In genomic region chr12:105602581-105603210, GRCm38 (mm10) we compare ENCODE assay signal across 37 mouse cellular contexts. TPM values are rescaled to one million over a fixed set of nuclear protein-coding genes. Genes with fewer than 3 reads are reported as not detected.
DNase-seq lines count a peak whose midpoint lies in the region; ATAC-seq lines count a peak whose summit lies in the region.
"Had no signal": no experiment of that assay in that cellular context is flagged by ENCODE, and none has a peak within 500 bp of the region (broad histone marks: within the 10 kb centered on the region; RNA-seq: fewer than 3 reads in every experiment).

Gene Bdkrb1 (plus strand): TSS chr12:105603085.

- DNase-seq in hindbrain, embryonic 10.5 days (ENCODE audit: low spot score): no peak
- DNase-seq in urinary bladder, postnatal 25 days (ENCODE audit: low spot score): peak; percentile 6
- DNase-seq in urinary bladder, adult 18-20 months (ENCODE audit: low spot score in 2 of 2): no peak
- DNase-seq in fibroblast of lung, adult 2 months (ENCODE audit: low read depth): peak; percentile 98
- DNase-seq in layer of hippocampus, postnatal 10 days (ENCODE audit: low spot score in 2 of 2): no peak
- no peak for DNase-seq in thymus, adult 18-20 months
- DNase-seq: adrenal gland, postnatal 14 days; B cell, adult 2 months; cerebellum, adult 11 months; cerebellum, adult 9-10 months; cerebellum, postnatal 36 days; heart, adult 2 months; heart, postnatal 4 days; kidney, adult 9 months; kidney, postnatal 10 days; lung, embryonic 14.5 days; lung, postnatal 14 days; retina, postnatal 1 day; spleen, adult 18-20 months; thymus, postnatal 4 days had no signal

- no peaks in the 10 kb centered on the region; the same call in 1 of the 2 replicates for H3K27me3 ChIP-seq in hindbrain, embryonic 10.5 days (ENCODE audit: insufficient read depth, poor library complexity, severe bottlenecking)
- no peaks in the 10 kb centered on the region for H3K27me3 ChIP-seq in hindbrain, embryonic 13.5 days
- H3K27me3 ChIP-seq: forebrain, embryonic 15.5 days; limb, embryonic 12.5 days; liver, embryonic 15.5 days; neural tube, embryonic 15.5 days had no signal

- H3K9me3 ChIP-seq in hindbrain, embryonic 10.5 days: no peaks in the 10 kb centered on the region
- H3K9me3 ChIP-seq in hindbrain, embryonic 13.5 days: no peaks in the 10 kb centered on the region
- H3K9me3 ChIP-seq: forebrain, embryonic 15.5 days; heart, embryonic 12.5 days; limb, embryonic 12.5 days; liver, embryonic 15.5 days; midbrain, embryonic 12.5 days; neural tube, embryonic 15.5 days had no signal

- no peaks in the 10 kb centered on the region for H3K36me3 ChIP-seq in hindbrain, embryonic 10.5 days
- H3K36me3 ChIP-seq in hindbrain, embryonic 13.5 days: no peaks in the 10 kb centered on the region
- H3K36me3 ChIP-seq: forebrain, embryonic 15.5 days; heart, embryonic 12.5 days; limb, embryonic 12.5 days; liver, embryonic 15.5 days; midbrain, embryonic 12.5 days; neural tube, embryonic 15.5 days had no signal

- H3K9ac ChIP-seq in hindbrain, embryonic 13.5 days: no peak within 1 kb of the TSS
- H3K9ac ChIP-seq: forebrain, embryonic 15.5 days; heart, embryonic 12.5 days; limb, embryonic 12.5 days; liver, embryonic 15.5 days; lung, embryonic 14.5 days; midbrain, embryonic 12.5 days; neural tube, embryonic 15.5 days had no signal

- 86% methylated on average over 11 of the region's 11 CpGs for WGBS in hindbrain, embryonic 10.5 days
- WGBS in hindbrain, embryonic 13.5 days: 89% methylated on average over 11 of the region's 11 CpGs

- peak within 1 kb of the TSS; percentile 45; the same call in 1 of the 2 replicates for H3K27ac ChIP-seq in hindbrain, embryonic 10.5 days
- H3K27ac ChIP-seq in hindbrain, embryonic 13.5 days: no peak within 1 kb of the TSS
- H3K27ac ChIP-seq: forebrain, embryonic 15.5 days; heart, adult 2 months; left cerebral cortex, adult 2 months; limb, embryonic 12.5 days; liver, embryonic 15.5 days; midbrain, embryonic 12.5 days; neural tube, embryonic 15.5 days had no signal

- no peak for ATAC-seq in hindbrain, embryonic 13.5 days (ENCODE audit: low FRiP score)
- ATAC-seq: intestine, postnatal 0 days had no signal

- no peak within 1 kb of the TSS for H3K4me3 ChIP-seq in hindbrain, embryonic 10.5 days
- H3K4me3 ChIP-seq in hindbrain, embryonic 13.5 days: no peak within 1 kb of the TSS
- H3K4me3 ChIP-seq: forebrain, embryonic 15.5 days; heart, adult 2 months; heart, embryonic 12.5 days; left cerebral cortex, adult 2 months; limb, embryonic 12.5 days; liver, embryonic 15.5 days; midbrain, embryonic 12.5 days; neural tube, embryonic 15.5 days had no signal

- peaks cover 53% of the 10 kb centered on the region for H3K4me1 ChIP-seq in hindbrain, embryonic 10.5 days (replicated peaks)
- H3K4me1 ChIP-seq in hindbrain, embryonic 13.5 days (replicated peaks): peaks cover 25% of the 10 kb centered on the region; the same call in 1 of the 2 replicates
- H3K4me1 ChIP-seq: heart, embryonic 12.5 days; liver, embryonic 15.5 days had no signal

- no peak within 1 kb of the TSS for H3K4me2 ChIP-seq in hindbrain, embryonic 13.5 days
- H3K4me2 ChIP-seq: forebrain, embryonic 15.5 days; heart, embryonic 12.5 days; limb, embryonic 12.5 days; liver, embryonic 15.5 days; lung, embryonic 14.5 days; midbrain, embryonic 12.5 days; neural tube, embryonic 15.5 days had no signal

RNA-seq across cellular contexts. Expression of gene Bdkrb1, which starts in this region (rescaled TPM):
- polyA plus RNA-seq in hindbrain, embryonic 10.5 days (2016; fragmentation: Nextera tagmentation; extraction: Ambion mirVana): 0.12 TPM in 2 replicates
- 0.25 TPM in 1 of 2 replicates, not detected in the other for polyA plus RNA-seq in hindbrain, embryonic 13.5 days (2015; fragmentation: Nextera tagmentation; extraction: Ambion mirVana)
- total RNA-seq in layer of hippocampus, postnatal 10 days (2021): not detected
- total RNA-seq: gastrocnemius, adult 18-20 months; heart, adult 2 months; heart, postnatal 4 days; layer of hippocampus, postnatal 14 days; left cerebral cortex, adult 2 months; left cerebral cortex, postnatal 25 days; liver, adult 2 months; megakaryocyte, adult 5-6 weeks; MEL had no signal
- polyA plus RNA-seq: frontal cortex, adult 2 months; heart, embryonic 12.5 days; heart, postnatal 0 days; limb, embryonic 12.5 days; liver, adult 2 months; liver, embryonic 15.5 days; lung, embryonic 14.5 days; midbrain, embryonic 12.5 days; neural tube, embryonic 15.5 days had no signal

Comparison
In these comparisons a context has a peak if more than half of its experiments do, and no peak if none do; other contexts are left out.
1. DNase-seq: peak in urinary bladder, postnatal 25 days (single experiment) and fibroblast of lung, adult 2 months (single experiment); none in hindbrain, embryonic 10.5 days (single experiment), urinary bladder, adult 18-20 months (0 of 2), layer of hippocampus, postnatal 10 days (0 of 2) and thymus, adult 18-20 months (0 of 2).